Mouse (Mus musculus): ENCODE measurements around the gene Pde1b.

DNA sequence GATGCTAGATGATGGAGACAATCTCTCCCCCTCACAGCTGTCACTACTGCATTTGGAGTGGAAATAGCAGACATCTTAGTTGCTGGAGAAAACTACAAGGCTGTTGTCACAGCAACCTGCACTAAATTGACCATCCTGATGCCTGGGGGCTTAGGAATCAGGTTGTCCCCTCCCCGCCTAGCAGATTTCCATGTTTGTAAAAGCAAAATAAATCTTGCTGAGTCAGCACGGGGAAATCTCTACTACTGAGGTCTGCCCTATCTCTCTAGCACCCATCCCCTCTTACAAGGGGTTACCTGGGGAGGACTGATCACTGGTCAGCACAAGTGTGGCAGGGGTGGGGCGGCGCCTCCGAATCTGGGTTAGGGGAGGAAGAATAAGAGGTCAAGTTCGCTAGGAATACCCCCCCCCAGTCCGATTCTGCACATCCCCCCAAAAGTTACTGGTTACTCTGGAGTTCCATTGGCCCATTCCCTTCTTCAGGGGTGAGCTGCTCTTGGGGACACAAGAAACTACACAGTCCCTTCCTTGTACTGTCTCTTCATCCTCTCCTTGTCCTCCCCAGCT lies 31.3 kb downstream of the Pde1b start:
- TF ChIP-seq POLR2A (IDR thresholded peaks at IDR 0.05; ENCODE audit: insufficient read depth, low read depth, low read length): no peak
- no peak for TF ChIP-seq CTCF (IDR thresholded peaks at IDR 0.05; ENCODE audit: insufficient read depth, low read depth, low read length)

Data from olfactory bulb, adult 2 months (tissue).